Mouse (Mus musculus): Measurements from ENCODE around the gene Havcr2. TPM values are rescaled to one million over a fixed set of nuclear protein-coding genes. Genes with fewer than 3 reads are reported as not detected.

Havcr2 gene
- polyA plus RNA-seq, 1 experiment from 2014 or later, result 0.37 TPM

Other genes with a start within 250 kb of the Havcr2 start
- 0.08 TPM in 1 of 2 replicates, not detected in the other for gene Fndc9, start 219.4 kb upstream of the Havcr2 start, polyA plus RNA-seq (2015; fragmentation: Nextera tagmentation; extraction: Ambion mirVana)
- gene Cyfip2, start 142.1 kb upstream of the Havcr2 start, polyA plus RNA-seq (2015; fragmentation: Nextera tagmentation; extraction: Ambion mirVana), result 12.5 and 14.8 TPM in 2 replicates
- 2.0 and 5.2 TPM in 2 replicates for gene Itk, start 65.4 kb upstream of the Havcr2 start, polyA plus RNA-seq (2015; fragmentation: Nextera tagmentation; extraction: Ambion mirVana)
- 0.18 TPM in 1 of 2 replicates, not detected in the other for gene Fam71b, start 58.4 kb upstream of the Havcr2 start, polyA plus RNA-seq (2015; fragmentation: Nextera tagmentation; extraction: Ambion mirVana)
- gene Med7, start 18.0 kb upstream of the Havcr2 start, polyA plus RNA-seq (2015; fragmentation: Nextera tagmentation; extraction: Ambion mirVana), result 43.6 and 47.8 TPM in 2 replicates
- gene Gm12169, start 69.3 kb downstream of the Havcr2 start, polyA plus RNA-seq (2015; fragmentation: Nextera tagmentation; extraction: Ambion mirVana), result not detected in 2 replicates
- 0.09 and 0.16 TPM in 2 replicates for gene BC053393, start 116.6 kb downstream of the Havcr2 start, polyA plus RNA-seq (2015; fragmentation: Nextera tagmentation; extraction: Ambion mirVana)
- gene Dppa1, start 174.3 kb downstream of the Havcr2 start, polyA plus RNA-seq (2015; fragmentation: Nextera tagmentation; extraction: Ambion mirVana), result not detected in 2 replicates

All from heart, embryonic 16.5 days (tissue).